In genomic region chr5:24733771-24734426, GRCm38 (mm10) we compare ENCODE assay signal across 14 mouse cellular contexts. TPM values are rescaled to one million over a fixed set of nuclear protein-coding genes. Genes with fewer than 3 reads are reported as not detected.
DNase-seq lines count a peak whose midpoint lies in the region; ATAC-seq and TF ChIP-seq lines count a peak whose summit lies in the region.
"Had no signal": no experiment of that assay in that cellular context is flagged by ENCODE, and none has a peak within 500 bp of the region (broad histone marks: within the 10 kb centered on the region; RNA-seq: fewer than 3 reads in every experiment).

No protein-coding gene starts in this region.

- TF ChIP-seq CTCF in kidney, postnatal 0 days (IDR thresholded peaks at IDR 0.05; ENCODE audit: low read depth): no peak
- no peak for TF ChIP-seq CTCF in cerebellum, adult 2 months (IDR thresholded peaks at IDR 0.05; ENCODE audit: borderline replicate concordance, insufficient read depth, low read depth, low read length)

- no peaks in the 10 kb centered on the region for H3K36me3 ChIP-seq in kidney, postnatal 0 days (ENCODE audit: insufficient read depth, low read length)
- no peaks in the 10 kb centered on the region for H3K36me3 ChIP-seq in limb, embryonic 13.5 days

- 41% methylated on average over 7 of the region's 7 CpGs for WGBS in kidney, postnatal 0 days
- WGBS in limb, embryonic 13.5 days: 62% methylated on average over 7 of the region's 7 CpGs
- 67% methylated on average over 7 of the region's 7 CpGs for whole genome bisulfite sequencing in cerebellum, adult 2 months

- no peak for DNase-seq in kidney, postnatal 0 days (ENCODE audit: low spot score)
- no peak for DNase-seq in kidney, adult 11 months
- DNase-seq in ES-CJ7 (ENCODE audit: low read depth, low spot score) (peak; percentile 67), R1 (ENCODE audit: low read depth, low spot score) (peak; percentile 68)
- DNase-seq in urinary bladder, postnatal 25 days (ENCODE audit: low spot score): no peak
- DNase-seq in cerebellum, adult 2 months: no peak
- DNase-seq: cerebellum, adult 8-10 months; right cerebral cortex, postnatal 25 days; thymus, postnatal 4 days had no signal

- no peak for ATAC-seq in kidney, postnatal 0 days (replicated peaks; ENCODE audit: low FRiP score, low read depth)
- ATAC-seq in limb, embryonic 13.5 days (ENCODE audit: low FRiP score, low read depth): no peak
- ATAC-seq: activated CD4-positive, CD25-positive, alpha-beta regulatory T cell, adult 4 months had no signal

- no peak overlapping the region for H3K9ac ChIP-seq in kidney, postnatal 0 days (ENCODE audit: low read depth, low read length)
- H3K9ac ChIP-seq in limb, embryonic 13.5 days: no peak overlapping the region
- H3K9ac ChIP-seq: forebrain, embryonic 13.5 days had no signal

- no peaks in the 10 kb centered on the region for H3K27me3 ChIP-seq in kidney, postnatal 0 days (ENCODE audit: insufficient read depth, low read length)
- H3K27me3 ChIP-seq in limb, embryonic 13.5 days: no peaks in the 10 kb centered on the region
- peaks cover 8% of the 10 kb centered on the region; the same call in 1 of the 2 replicates for H3K27me3 ChIP-seq in cerebellum, adult 2 months (ENCODE audit: control insufficient read depth, insufficient read depth, low read length)
- H3K27me3 ChIP-seq: CH12.LX had no signal

- H3K27ac ChIP-seq in kidney, postnatal 0 days: peak overlapping the region; percentile 79; the same call in 1 of the 2 replicates
- H3K27ac ChIP-seq in limb, embryonic 13.5 days: peak overlapping the region; percentile 35; the same call in 1 of the 2 replicates
- no peak overlapping the region for H3K27ac ChIP-seq in cerebellum, adult 2 months (ENCODE audit: insufficient read depth, low read length)
- H3K27ac ChIP-seq: forebrain, embryonic 13.5 days; left cerebral cortex, adult 2 months had no signal

- H3K9me3 ChIP-seq in kidney, postnatal 0 days (replicated peaks; ENCODE audit: low read length): no peaks in the 10 kb centered on the region
- H3K9me3 ChIP-seq in limb, embryonic 13.5 days: no peaks in the 10 kb centered on the region; the same call in 1 of the 2 replicates
- H3K9me3 ChIP-seq: forebrain, embryonic 13.5 days had no signal

- no peak for TF ChIP-seq POLR2A in cerebellum, adult 2 months (IDR thresholded peaks at IDR 0.05; ENCODE audit: borderline replicate concordance, insufficient read depth, low read length)

- H3K4me1 ChIP-seq in kidney, postnatal 0 days (replicated peaks; ENCODE audit: insufficient read depth, low read length): peaks cover 27% of the 10 kb centered on the region
- H3K4me1 ChIP-seq in limb, embryonic 13.5 days: peaks cover 40% of the 10 kb centered on the region
- no peaks in the 10 kb centered on the region for H3K4me1 ChIP-seq in cerebellum, adult 2 months (ENCODE audit: control insufficient read depth, insufficient read depth, low read length)

- no peak overlapping the region for H3K4me2 ChIP-seq in kidney, postnatal 0 days (ENCODE audit: low read length)
- no peak overlapping the region for H3K4me2 ChIP-seq in limb, embryonic 13.5 days (replicated peaks)
- H3K4me2 ChIP-seq: forebrain, embryonic 13.5 days had no signal

- no peak overlapping the region for H3K4me3 ChIP-seq in kidney, postnatal 0 days (replicated peaks; ENCODE audit: low read depth, low read length)
- no peak overlapping the region for H3K4me3 ChIP-seq in limb, embryonic 13.5 days
- no peak overlapping the region for H3K4me3 ChIP-seq in cerebellum, adult 2 months (replicated peaks; ENCODE audit: insufficient read depth, low read depth, low read length)
- H3K4me3 ChIP-seq: forebrain, embryonic 13.5 days; left cerebral cortex, adult 2 months had no signal

RNA-seq across cellular contexts. Expression of gene Wdr86, which starts 3.4 kb away (rescaled TPM):
- polyA plus RNA-seq in kidney, postnatal 0 days (2015; fragmentation: Nextera tagmentation; extraction: Ambion mirVana): 21.3 and 21.9 TPM in 2 replicates
- 38.3 and 39.6 TPM in 2 replicates for polyA plus RNA-seq in limb, embryonic 13.5 days (2015; fragmentation: Nextera tagmentation; extraction: Ambion mirVana)
- polyA plus RNA-seq in cerebellum, adult 2 months (2012; rRNA removed): 1.5 and 3.6 TPM in 2 replicates

RNA-seq across cellular contexts. Expression of gene Crygn, which starts 23.9 kb away (rescaled TPM):
- polyA plus RNA-seq in kidney, postnatal 0 days (2015; fragmentation: Nextera tagmentation; extraction: Ambion mirVana): 5.8 and 7.1 TPM in 2 replicates
- 1.8 and 3.8 TPM in 2 replicates for polyA plus RNA-seq in limb, embryonic 13.5 days (2015; fragmentation: Nextera tagmentation; extraction: Ambion mirVana)
- 0.34 and 0.76 TPM in 2 replicates for polyA plus RNA-seq in cerebellum, adult 2 months (2012; rRNA removed)
- polyA plus RNA-seq: forebrain, embryonic 13.5 days had no signal

RNA-seq across cellular contexts. Expression of gene Nub1, which starts 48.6 kb away (rescaled TPM):
- polyA plus RNA-seq in kidney, postnatal 0 days (2015; fragmentation: Nextera tagmentation; extraction: Ambion mirVana): 35.2 and 35.3 TPM in 2 replicates
- 30.8 and 34.3 TPM in 2 replicates for polyA plus RNA-seq in limb, embryonic 13.5 days (2015; fragmentation: Nextera tagmentation; extraction: Ambion mirVana)
- polyA plus RNA-seq in cerebellum, adult 2 months (2012; rRNA removed): 79.0 and 80.4 TPM in 2 replicates

Comparison
In these comparisons a context has a peak if more than half of its experiments do, and no peak if none do; other contexts are left out.
1. DNase-seq: peak in ES-CJ7 (single experiment) and R1 (single experiment); none in kidney, postnatal 0 days (single experiment), kidney, adult 11 months (single experiment), urinary bladder, postnatal 25 days (single experiment) and cerebellum, adult 2 months (0 of 2).